Mouse (Mus musculus) urinary bladder, postnatal 25 days (tissue): Measurements from ENCODE around the gene Mag.

ENCODE experiments used
- DNase-seq: peaks from one replicate; pipeline ENCODE4 v3.0.0; 2022; ENCODE audit warnings: low spot score

Gene Mag

DNA sequence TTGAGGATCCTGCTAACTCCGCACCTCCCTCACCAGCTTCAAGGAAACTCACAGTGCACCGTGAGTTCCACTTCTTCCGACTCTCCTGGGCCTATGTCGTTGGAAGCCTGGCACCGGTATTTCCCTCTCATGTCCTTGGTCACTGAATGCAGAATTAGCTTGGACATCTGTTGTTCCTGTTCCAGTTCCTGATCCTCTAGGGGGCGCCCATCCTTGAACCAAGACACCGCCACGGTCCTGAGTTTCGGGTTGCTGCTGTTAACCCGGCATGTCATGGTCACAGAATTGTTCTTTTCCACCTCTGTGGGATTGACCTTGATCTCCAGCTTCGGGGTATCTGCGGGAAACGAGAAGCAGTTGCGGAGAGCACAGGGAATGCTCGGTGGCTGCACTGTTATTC, 41.6 kb downstream of the Mag start:
- DNase-seq = peak; percentile 80

DNA sequence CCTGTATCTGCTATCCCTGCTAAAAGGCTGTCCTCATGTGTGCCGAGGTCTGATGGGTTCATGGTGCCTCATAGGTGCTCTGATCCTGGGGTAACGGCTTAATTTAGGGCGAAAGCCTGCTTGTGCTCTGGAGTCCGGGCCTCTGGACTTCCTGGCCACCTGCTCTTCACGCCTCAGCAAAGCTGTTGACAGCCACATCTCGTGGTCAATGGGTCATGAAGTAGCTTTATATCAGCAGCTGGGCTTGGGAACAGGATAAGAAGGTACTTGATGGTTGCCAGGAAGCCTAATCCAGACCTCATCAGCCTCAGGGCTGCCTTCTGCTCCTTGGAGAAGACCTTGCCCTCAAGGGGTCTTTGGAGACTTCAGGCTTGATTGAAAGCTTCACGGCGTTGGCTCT, 51.3 kb downstream of the Mag start:
- no peak for DNase-seq

- DNase-seq = no peak
Observed at GRCm38 (mm10) chr7:30861464-30861863, 53.2 kb downstream of the Mag start, which contains the start of gene Ffar1. Gene Ffar1 (minus strand): TSS chr7:30861564.

GRCm38 (mm10) chr7:30859635-30860402, 54.9 kb downstream of the Mag start:
- DNase-seq = peak; percentile 26

DNA sequence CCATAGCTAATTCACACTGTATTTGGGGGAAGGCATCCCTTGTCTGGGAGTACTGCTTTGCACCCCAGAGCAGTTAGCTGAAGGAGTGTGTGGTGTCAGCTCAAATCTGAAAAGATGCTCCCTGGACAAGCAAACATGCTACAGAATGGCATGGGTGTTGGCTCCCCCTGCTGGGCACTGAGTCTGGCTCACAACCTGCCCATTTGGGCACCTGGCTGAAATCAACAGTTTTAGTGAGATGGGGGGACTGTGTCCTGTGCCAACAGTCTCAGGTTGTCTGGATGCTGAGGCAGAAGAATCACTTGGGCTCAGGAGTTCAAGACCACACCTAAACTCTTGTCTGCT, 55.4 kb downstream of the Mag start:
- DNase-seq = peak; percentile 77

- DNase-seq = no peak
Observed at GRCm38 (mm10) chr7:30857746-30858145, 56.9 kb downstream of the Mag start.

DNA sequence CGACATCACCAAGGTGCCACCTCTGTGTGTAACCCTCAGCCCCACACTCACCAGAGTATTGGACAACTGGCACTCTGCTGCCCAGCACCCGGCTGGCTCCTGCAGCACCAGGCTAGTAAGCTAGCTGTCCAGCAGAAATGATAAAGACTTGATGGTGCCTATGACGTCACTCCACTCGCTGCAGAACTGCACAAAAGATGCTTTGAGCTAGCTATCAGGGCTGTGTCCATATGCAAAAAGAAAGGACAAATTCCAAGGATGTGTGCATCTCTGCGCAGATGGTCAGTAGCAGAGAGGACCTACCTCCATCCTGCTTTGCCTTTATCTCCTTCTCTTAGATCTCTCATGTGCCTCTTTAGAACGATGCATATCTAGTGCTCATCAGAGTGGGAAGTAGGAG, 58.6 kb downstream of the Mag start, which contains the start of gene Ffar3:
TSS of gene Ffar3 (minus strand) at position 101 of the 400 bp plus-strand sequence.
- DNase-seq = no peak

DNA sequence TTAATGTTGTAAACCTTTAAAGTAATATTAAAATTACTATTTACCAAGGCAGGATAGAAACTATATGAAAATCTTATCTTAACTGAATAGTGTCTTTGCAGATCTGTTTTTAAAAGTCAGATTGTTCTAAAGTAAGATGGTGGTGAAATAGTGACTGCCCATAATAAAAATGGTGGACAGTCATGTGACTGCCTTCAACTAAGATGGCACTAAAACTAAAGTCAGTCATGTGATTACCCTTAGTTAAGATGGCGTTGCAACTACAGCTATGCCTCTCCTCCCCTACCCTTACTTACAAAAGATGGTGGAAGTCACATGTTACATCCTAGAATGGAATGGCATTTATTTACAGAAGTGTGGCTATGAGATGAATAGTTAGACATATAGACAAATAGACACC, 63.3 kb downstream of the Mag start:
- no peak for DNase-seq
